ENCODE assay signal across 8 mouse cellular contexts in genomic region chr12:108892989-108893714, GRCm38 (mm10). TPM values are rescaled to one million over a fixed set of nuclear protein-coding genes. Genes with fewer than 3 reads are reported as not detected.
DNase-seq lines count a peak whose midpoint lies in the region; ATAC-seq and TF ChIP-seq lines count a peak whose summit lies in the region.

Gene Wdr25 (plus strand): TSS chr12:108893631.

- H3K9ac ChIP-seq in hindbrain, embryonic 15.5 days = peak within 1 kb of the TSS; percentile 75

- TF ChIP-seq POLR2A in embryonic fibroblast, embryonic 13.5 days (IDR thresholded peaks at IDR 0.05; ENCODE audit: low read depth, low read length) = peak; percentile 56
- peak; percentile 53; the same call in 1 of the 2 replicates for TF ChIP-seq POLR2A in lung, adult 2 months (IDR thresholded peaks at IDR 0.05; ENCODE audit: borderline replicate concordance, extremely low read depth, low read depth, low read length)
- TF ChIP-seq POLR2A in olfactory bulb, adult 2 months (IDR thresholded peaks at IDR 0.05; ENCODE audit: insufficient read depth, low read depth, low read length) = no peak

- H3K9me3 ChIP-seq in hindbrain, embryonic 15.5 days = no peaks in the 10 kb centered on the region

- peak; percentile 10 for DNase-seq in thymus, postnatal 14 days
- DNase-seq in thymus, postnatal 36 days = no peak
- peak; percentile 30 for DNase-seq in lung, adult 2 months
- no peak for DNase-seq in frontal cortex, postnatal 14 days (ENCODE audit: low spot score in 2 of 2)
- DNase-seq in cerebellum, adult 9-11 months = no peak

- H3K27me3 ChIP-seq in hindbrain, embryonic 15.5 days = no peaks in the 10 kb centered on the region

- H3K27ac ChIP-seq in embryonic fibroblast, embryonic 13.5 days (ENCODE audit: insufficient read depth, low read length) = peak within 1 kb of the TSS; percentile 54
- H3K27ac ChIP-seq in hindbrain, embryonic 15.5 days (replicated peaks) = peak within 1 kb of the TSS; percentile 68
- H3K27ac ChIP-seq in olfactory bulb, adult 2 months (ENCODE audit: insufficient read depth, low read depth, low read length) = 0 out of 2 replicates have a peak within 1 kb of the TSS, but pooled peaks have one; percentile 19

- H3K4me1 ChIP-seq in embryonic fibroblast, embryonic 13.5 days (ENCODE audit: control insufficient read depth, insufficient read depth, low read length) = peaks cover 7% of the 10 kb centered on the region
- peaks cover 25% of the 10 kb centered on the region for H3K4me1 ChIP-seq in hindbrain, embryonic 15.5 days (replicated peaks)
- H3K4me1 ChIP-seq in lung, adult 2 months (ENCODE audit: control insufficient read depth, insufficient read depth, low read length) = peaks cover 22% of the 10 kb centered on the region
- H3K4me1 ChIP-seq in olfactory bulb, adult 2 months (ENCODE audit: control insufficient read depth, insufficient read depth, low read length) = peaks cover 2% of the 10 kb centered on the region; the same call in 1 of the 2 replicates

- 22% methylated on average over 12 of the region's 12 CpGs for WGBS in hindbrain, embryonic 15.5 days
- 8% methylated on average over 12 of the region's 12 CpGs for WGBS in lung, adult 2 months
- WGBS in olfactory bulb, adult 2 months = 19% methylated on average over 12 of the region's 12 CpGs

- no peak for ATAC-seq in hindbrain, embryonic 15.5 days (ENCODE audit: low FRiP score, low read depth)

- peak within 1 kb of the TSS; percentile 97 for H3K4me2 ChIP-seq in hindbrain, embryonic 15.5 days

- H3K4me3 ChIP-seq in embryonic fibroblast, embryonic 13.5 days (ENCODE audit: insufficient read depth, low read length) = peak within 1 kb of the TSS; percentile 95
- peak within 1 kb of the TSS; percentile 86 for H3K4me3 ChIP-seq in hindbrain, embryonic 15.5 days
- H3K4me3 ChIP-seq in lung, adult 2 months (replicated peaks; ENCODE audit: extremely low read depth, low read depth, low read length) = peak within 1 kb of the TSS; percentile 90
- H3K4me3 ChIP-seq in olfactory bulb, adult 2 months (ENCODE audit: insufficient read depth, low read depth, low read length) = peak within 1 kb of the TSS; percentile 71

- TF ChIP-seq CTCF in embryonic fibroblast, embryonic 13.5 days (IDR thresholded peaks at IDR 0.05; ENCODE audit: borderline replicate concordance, insufficient read depth, low read length) = no peak
- no peak for TF ChIP-seq CTCF in lung, adult 2 months (IDR thresholded peaks at IDR 0.05; ENCODE audit: insufficient read depth, low read length)
- TF ChIP-seq CTCF in olfactory bulb, adult 2 months (IDR thresholded peaks at IDR 0.05; ENCODE audit: insufficient read depth, low read depth, low read length) = no peak

- peaks cover 8% of the 10 kb centered on the region; the same call in 1 of the 2 replicates for H3K36me3 ChIP-seq in hindbrain, embryonic 15.5 days

RNA-seq across cellular contexts. Expression of gene Wdr25, which starts in this region (rescaled TPM):
- polyA plus RNA-seq in embryonic fibroblast, embryonic 13.5 days (2011; ENCODE audit: insufficient read length, low read depth, missing spikeins) = 2.8 and 4.8 TPM in 2 replicates
- polyA plus RNA-seq in hindbrain, embryonic 15.5 days (2015; fragmentation: Nextera tagmentation; extraction: Ambion mirVana) = 4.6 and 6.0 TPM in 2 replicates
- 15.7 and 18.3 TPM in 2 replicates for polyA plus RNA-seq in lung, adult 2 months (2012; rRNA removed)
- not detected in 2 replicates for polyA plus RNA-seq in olfactory bulb, adult 2 months (2012; ENCODE audit: insufficient read depth, insufficient read length, low replicate concordance, missing spikeins)

Comparison
In these comparisons a context has a peak if more than half of its experiments do, and no peak if none do; other contexts are left out.
1. DNase-seq: peak in thymus, postnatal 14 days (single experiment) and lung, adult 2 months (single experiment); none in thymus, postnatal 36 days (0 of 2), frontal cortex, postnatal 14 days (0 of 2) and cerebellum, adult 9-11 months (single experiment).
2. Peak in every context shown above with its lines, with median percentiles within 50 percentile points of each other: H3K27ac ChIP-seq and H3K4me3 ChIP-seq.